Mouse (Mus musculus) spleen, embryonic (tissue): ENCODE measurements around the gene Esrrb.

Experiments used
- CTCF ChIA-PET: fragments of 350-600 bp; sonication (Branson Sonifier 250); formaldehyde crosslinking; loops from one replicate; lab custom pipeline; 2022; lab: Charles Lee

The Esrrb gene

GRCm38 (mm10) chr12:86562705-86563104 lies 201.8 kb downstream of the Esrrb start:
- CTCF ChIA-PET: no interaction called here

- CTCF ChIA-PET: no interaction called here
These were observed 205.1 kb downstream of the Esrrb start for GRCm38 (mm10) chr12:86565996-86566395.
